Mouse (Mus musculus): ENCODE results near the gene Stxbp3.
A peak's percentile ranks its signal among the peaks of the same experiment; 100 is the strongest.

The Stxbp3 gene

GRCm38 (mm10) chr3:108795554-108796299 is 44.6 kb downstream of the Stxbp3 start:
- no peak for DNase-seq

DNA sequence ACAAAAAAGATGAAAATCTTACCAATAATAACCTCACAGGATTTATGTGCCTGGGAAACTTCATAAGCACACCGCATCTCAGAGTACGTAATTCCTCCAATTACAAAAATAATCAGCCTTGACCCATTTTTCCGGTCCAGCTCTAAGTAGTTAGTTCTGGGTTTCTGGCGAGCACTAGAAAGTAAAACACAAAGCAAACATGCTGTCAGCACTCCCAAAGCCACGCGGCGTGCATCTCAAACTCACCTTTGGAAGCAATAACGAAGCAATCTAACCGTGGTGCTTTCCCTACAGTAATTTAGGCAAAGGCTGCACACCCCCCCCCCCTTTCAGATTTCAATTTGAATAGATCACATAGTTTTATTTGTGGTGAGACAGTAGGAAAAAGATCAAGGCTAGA is 45.5 kb downstream of the Stxbp3 start:
- no peak for DNase-seq

GRCm38 (mm10) chr3:108792420-108792819 is 47.9 kb downstream of the Stxbp3 start:
- no peak for DNase-seq

DNA sequence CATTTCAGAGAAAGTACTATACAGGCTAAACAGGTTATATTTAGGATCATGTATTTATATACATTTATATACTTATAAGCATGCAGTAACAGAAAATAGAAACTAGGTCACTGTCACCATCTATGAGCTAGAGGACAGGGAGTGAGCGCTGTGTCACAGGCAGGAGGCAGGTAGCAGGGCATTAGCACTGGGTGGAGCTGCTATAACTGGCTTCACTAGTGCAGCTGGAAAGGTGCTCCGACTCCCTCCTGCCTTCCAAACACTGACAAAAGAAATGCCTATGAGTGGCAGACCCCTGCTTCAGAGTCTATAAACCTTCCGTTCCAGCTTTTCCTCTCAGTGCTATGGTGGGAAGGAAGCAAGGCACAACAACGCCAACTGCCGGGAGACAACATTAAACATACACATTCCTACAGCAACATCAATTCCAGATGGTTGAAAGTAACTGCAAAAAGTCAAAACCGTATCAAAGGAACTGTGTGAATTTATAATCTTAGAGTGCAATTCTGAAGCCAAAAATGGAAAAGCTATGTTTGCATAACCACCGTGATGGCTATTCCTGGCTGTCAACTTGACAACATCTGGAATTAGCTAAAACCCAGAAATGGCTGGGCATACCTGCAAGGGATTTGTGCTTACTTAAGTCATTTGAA is 49.1 kb downstream of the Stxbp3 start:
- DNase-seq = no peak

DNA sequence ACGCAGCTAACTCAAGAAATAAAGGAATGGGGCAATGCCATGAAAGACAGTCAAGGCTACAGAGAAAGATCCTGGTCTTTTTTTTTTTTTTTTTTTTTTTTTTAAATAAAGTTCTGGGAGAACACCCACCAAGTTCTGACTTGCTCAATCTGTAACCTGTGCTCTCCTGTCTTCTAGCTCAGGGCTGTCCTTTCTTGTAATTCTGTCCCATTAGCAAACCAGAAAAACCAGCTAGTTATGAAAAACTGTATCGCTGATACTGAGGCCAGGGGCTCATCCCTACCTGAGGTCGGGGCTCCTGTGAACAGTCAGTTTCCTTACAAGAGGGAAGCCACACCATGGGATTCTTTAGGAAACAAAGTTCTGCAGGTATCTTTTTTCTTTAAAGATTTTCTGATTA is 49.8 kb downstream of the Stxbp3 start:
- DNase-seq = no peak

DNA sequence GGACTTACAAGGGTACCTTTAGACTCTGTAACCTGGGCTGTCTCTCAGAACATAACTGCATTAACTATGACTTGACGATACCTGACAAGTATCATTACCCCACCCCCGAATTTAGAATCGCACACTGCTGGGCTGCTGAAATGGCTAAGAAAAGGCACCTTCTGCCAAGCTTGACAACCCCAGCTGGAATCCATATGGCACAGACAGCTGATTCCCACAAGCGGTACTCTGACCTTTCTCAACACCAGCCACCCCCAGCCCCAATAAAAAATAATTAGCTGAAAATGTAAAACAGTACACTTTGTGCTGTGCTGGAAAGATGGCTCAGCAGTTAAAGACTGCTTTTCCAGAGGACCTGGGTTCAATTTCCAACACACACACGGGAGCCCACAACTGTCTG is 51.0 kb downstream of the Stxbp3 start:
- DNase-seq = peak; percentile 53

DNA sequence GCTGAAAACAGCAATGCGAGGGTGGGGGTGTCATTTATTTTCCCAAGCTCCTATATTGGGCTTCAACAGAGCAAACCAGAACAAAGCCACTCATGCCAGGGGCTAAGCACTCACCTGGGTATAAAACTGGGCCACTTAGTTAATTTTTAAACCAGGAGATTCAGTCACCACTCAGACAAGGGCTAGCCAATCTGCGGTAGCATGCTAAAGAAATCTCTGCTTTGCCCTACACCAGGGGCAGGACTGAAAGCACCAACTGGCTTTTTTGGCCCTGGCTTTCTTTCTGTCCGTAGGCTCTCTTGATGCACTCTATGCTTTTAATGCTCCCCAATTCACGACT is 51.9 kb downstream of the Stxbp3 start:
- no peak for DNase-seq

DNA sequence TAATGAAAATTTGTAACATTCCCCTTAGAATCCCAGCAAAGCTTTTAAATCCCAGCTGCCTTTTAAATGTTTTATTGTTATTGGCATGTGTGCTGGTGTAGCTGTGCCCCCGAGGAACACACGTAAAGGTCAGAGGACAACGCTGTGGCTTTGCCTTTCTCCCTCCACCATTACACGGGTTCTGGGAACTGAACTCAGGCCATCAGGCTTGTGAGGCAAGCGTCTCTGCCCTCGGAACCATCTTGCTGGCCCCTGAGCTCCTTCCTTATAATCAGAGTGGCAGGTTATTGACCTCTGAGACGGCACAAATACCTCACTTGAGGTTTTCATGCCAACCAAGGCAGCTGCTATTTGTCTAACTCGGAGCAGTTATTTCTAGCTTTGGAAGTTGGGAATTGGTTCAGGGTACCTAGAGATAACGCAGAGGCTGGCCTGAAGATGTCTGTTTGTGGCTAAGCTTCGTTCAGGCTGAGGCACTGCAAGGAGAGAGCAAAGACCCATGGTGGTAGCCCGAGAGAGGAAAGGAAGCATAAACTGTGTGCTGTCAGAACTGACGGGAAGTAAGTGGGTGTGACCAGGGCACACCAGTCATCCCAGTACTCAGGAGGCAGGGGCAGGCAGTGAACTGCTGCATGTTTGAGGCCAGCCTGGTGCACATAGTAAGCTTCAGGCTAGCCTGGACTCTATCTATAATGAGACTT is 52.4 kb downstream of the Stxbp3 start:
- DNase-seq = no peak

GRCm38 (mm10) chr3:108786520-108786919 is 53.8 kb downstream of the Stxbp3 start:
- no peak for DNase-seq

DNA sequence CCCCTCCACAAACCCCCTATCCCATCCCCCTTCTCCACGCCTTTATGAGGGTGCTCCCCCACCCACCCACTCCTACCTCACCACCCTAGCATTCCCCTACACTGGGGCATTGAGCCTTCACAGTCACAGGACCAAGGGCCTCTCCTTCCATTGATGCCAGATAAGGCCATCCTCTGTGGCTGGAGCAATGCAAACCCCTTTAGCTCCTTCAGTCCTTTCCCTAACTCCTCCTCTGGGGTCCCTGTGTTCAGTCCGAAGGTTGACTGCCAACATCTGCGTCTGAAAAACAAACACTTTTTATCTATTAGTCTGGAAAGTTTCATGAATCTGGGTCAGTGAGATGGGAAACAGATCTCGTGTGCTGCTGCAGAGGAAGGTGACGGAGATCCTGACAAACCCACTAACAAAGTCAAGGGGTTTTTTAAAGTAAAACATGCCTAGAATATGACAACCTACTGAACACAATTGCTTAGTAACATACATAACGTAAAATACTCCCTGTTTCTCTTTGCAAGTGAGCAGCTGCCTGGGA is 57.9 kb downstream of the Stxbp3 start:
- DNase-seq = no peak

GRCm38 (mm10) chr3:108781884-108782270 is 58.4 kb downstream of the Stxbp3 start:
- DNase-seq = no peak

DNA sequence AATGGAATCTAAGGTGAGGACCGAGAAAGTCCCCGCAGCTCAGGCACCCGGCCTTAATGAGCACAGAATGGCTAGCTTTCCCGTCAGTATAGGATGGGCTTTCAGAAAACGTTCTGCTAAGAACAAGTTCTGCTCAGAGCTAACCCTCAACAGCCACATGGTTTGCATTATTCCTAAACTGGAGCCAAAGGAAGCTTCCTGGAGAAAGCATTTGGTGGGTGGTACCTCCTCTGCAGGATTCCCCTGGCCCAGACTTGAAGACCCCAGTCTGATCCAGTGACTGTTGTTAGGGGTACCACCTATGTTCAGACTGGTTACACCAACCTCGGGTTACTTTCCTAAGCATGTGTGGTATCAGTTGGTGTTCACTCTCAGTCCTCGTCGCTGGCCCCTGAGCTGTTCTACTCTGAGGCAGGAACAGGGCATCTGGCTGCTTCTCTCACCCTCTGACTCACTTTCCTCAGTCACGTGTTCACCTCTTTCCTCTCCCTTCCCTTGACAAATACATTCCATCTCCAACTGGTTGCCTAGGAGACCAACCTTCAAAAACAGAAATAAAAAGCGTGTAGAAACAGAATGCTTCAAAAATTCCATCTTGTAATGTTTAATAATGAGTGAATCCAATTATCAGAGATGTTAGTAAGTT is 59.0 kb downstream of the Stxbp3 start:
- peak; percentile 25 for DNase-seq

DNA sequence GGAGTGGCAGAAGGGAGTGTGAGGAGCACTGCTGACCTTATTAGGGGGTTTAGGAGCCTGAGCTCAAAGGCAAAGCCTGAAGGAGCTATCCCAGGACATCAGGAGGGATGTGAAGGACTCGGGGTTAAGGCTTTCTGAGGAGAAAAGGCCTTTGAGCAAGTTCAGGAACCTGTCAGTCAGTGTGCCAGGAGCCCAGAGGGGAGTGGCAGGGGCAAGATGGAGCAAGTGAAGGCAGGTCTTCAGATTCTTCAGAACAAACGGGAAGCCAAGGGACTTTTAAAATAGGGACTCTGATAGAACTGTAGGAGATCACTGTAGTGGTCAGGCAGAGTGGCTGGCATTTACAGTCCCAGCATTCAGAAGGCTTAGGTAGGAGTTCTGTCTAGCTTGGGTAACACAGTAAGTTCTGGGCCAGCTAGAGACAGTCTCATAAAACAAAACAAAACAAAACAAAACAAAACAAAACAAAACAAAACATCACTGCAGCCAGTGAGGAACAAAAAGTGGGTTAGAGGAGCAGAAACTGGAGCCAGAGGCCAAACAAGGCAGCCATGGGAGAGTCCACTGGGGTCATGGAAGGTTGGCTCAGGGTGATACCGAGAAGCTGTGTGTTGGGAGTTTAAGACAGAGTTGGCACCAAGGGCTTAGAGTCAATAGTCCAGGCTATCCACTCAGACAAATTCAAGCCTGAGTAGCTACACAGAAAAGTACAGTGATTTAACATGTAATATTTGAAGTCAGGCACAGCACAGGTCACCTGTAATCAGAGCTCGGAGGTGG is 61.4 kb downstream of the Stxbp3 start:
- DNase-seq = no peak

GRCm38 (mm10) chr3:108772811-108773210 is 67.5 kb downstream of the Stxbp3 start:
- DNase-seq = no peak

DNA sequence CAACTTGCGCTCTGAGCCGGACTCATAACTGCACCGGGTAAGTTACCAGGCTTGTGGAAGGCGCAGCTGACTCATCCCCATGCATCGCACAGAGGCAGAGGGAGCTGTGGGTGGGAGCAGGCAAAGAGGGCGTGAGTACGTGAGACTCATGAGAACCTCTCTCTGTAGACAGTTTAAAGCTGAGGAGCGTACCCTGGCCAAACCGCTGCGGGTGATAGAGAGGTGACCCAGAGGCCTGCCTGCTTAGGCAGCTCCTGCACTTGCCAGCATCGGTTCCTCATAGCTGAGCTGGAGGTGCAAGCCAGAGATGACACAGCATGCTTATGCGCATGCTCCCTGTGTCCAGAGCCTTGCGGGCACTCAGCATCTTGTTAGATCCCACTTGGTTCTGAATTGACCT is 68.1 kb downstream of the Stxbp3 start:
- DNase-seq = no peak

- DNase-seq = peak; percentile 89
These were observed 69.5 kb downstream of the Stxbp3 start for GRCm38 (mm10) chr3:108770725-108771368.

GRCm38 (mm10) chr3:108769547-108769946 is 70.8 kb downstream of the Stxbp3 start:
- DNase-seq = no peak

DNA sequence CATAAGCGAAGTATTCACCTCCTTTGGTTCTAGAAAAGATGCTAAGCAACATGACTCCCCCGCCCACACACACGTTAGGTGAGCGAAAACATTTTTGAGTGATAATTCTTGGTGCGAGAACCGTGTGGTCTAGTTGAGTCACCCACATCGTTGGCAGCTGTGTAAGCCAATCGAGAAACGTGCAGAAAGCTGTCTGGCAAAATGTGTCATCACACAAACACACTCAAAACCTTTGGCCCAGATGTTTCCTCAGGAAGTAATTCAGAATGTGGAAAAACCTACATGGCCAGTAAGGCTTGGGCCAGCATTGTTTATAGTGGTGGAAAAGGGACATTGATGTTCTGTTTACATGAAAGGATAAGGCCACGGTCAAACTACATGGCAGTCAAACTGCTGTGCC is 72.9 kb downstream of the Stxbp3 start:
- DNase-seq = no peak

DNA sequence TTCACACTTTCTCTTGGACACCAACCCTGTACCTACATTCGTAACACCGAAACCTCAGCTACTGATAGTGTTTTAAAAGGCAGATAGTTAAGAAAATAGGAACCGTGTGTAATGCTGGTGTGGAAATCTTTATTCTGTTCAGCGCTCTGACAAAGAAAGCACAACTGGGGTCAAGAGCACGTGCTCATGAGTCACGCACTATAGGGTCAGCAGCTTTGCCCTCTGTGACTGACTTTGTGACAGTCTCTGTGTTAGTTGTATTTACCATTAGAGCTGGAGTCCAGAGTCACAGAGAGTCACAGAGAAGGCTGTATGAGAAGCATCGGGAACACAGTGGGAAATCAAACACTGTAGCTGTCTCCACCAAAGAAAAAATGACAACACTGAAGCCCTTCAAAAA is 73.4 kb downstream of the Stxbp3 start:
- no peak for DNase-seq

DNA sequence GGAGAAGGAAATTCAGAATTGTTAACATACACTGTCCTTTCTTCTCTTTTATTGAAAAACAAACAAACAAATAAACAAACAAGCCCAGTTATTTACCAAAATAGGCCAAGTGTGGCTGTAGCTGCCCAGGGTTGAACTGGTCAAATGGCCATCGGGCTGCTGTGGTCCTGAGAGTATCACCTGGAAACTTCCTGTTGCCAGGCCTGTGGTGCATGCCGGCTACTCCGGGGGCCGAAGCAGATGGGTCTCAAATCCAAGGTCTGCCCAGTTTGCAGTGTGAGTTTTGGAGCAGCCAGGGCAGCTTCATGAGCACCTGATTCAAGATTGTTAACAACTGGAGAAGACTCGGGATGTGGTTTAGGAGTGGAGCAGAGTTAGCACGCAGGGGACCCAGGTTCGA is 74.8 kb downstream of the Stxbp3 start:
- DNase-seq = no peak

GRCm38 (mm10) chr3:108764976-108765375 is 75.3 kb downstream of the Stxbp3 start:
- no peak for DNase-seq

DNA sequence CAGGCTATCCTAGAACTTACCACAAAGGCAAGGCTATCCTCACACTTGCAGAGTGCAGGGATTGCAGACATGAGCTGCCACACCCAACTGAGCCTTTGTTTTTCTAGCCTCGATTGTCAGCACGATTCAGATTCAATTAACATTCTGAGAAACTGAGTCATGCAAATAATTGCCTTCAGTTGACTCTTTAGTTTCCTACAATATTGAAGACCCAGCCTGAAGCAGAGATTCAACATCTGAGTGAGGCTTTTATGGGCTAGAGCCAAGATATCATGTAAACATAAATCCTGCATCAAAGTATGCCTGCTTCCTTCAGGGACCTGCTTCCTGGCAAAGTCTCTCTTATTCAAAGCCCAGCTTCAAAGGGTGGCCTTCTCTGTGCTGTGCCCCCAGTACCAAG is 76.6 kb downstream of the Stxbp3 start:
- DNase-seq = no peak
